Mouse (Mus musculus): ENCODE data around the gene Itpkc. TPM values are rescaled to one million over a fixed set of nuclear protein-coding genes. Genes with fewer than 3 reads are reported as not detected.

The Itpkc gene
- polyA plus RNA-seq (2011; ENCODE audit: insufficient read length, low read depth, missing spikeins) = 8.3 and 8.7 TPM in 2 replicates

GRCm38 (mm10) chr7:27228281-27228821 is at the start of gene Itpkc:
Gene Itpkc (minus strand): TSS chr7:27228661.
- Histone ChIP-seq H3K4me1 (ENCODE audit: control insufficient read depth, insufficient read depth, low read length) (peaks cover 18% of the 10 kb centered on the region), H3K27ac (ENCODE audit: insufficient read depth, low read length) (peak within 1 kb of the TSS; percentile 84), H3K4me3 (ENCODE audit: insufficient read depth, low read length) (peak within 1 kb of the TSS; percentile 64)
- TF ChIP-seq CTCF (IDR thresholded peaks at IDR 0.05; ENCODE audit: borderline replicate concordance, insufficient read depth, low read length) (no peak), POLR2A (IDR thresholded peaks at IDR 0.05; ENCODE audit: low read depth, low read length) (peak; percentile 98)

DNA sequence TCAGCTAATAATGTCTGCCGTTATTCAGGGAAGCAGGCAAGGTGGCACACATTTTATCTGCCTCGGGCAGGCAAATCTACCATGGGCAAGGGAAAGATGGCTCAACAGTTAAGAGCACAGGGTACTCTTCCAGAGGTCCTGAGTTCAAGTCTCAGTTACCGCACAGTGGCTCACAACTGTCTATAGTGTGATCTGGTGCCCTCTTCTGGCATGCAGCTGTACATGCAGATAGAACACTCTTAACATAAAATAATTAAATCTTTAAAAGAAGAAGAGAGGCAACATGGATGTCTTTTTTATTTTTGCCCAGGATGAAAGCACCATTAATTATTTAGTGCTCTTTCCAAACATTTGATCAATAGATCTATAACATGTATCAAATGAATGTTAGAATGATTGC is 48.7 kb upstream of the Itpkc start:
- no peaks in the 10 kb centered on the region for H3K4me1 ChIP-seq (ENCODE audit: control insufficient read depth, insufficient read depth, low read length)
- H3K27ac ChIP-seq (ENCODE audit: insufficient read depth, low read length) = no peak overlapping the region
- TF ChIP-seq CTCF (IDR thresholded peaks at IDR 0.05; ENCODE audit: borderline replicate concordance, insufficient read depth, low read length) (peak; percentile 35; the same call in 1 of the 2 replicates), POLR2A (IDR thresholded peaks at IDR 0.05; ENCODE audit: low read depth, low read length) (no peak)
- no peak overlapping the region for H3K4me3 ChIP-seq (ENCODE audit: insufficient read depth, low read length)

GRCm38 (mm10) chr7:27276021-27276420 is 47.6 kb upstream of the Itpkc start:
- no peak overlapping the region for H3K4me3 ChIP-seq (ENCODE audit: insufficient read depth, low read length)
- no peak overlapping the region for H3K27ac ChIP-seq (ENCODE audit: insufficient read depth, low read length)
- TF ChIP-seq CTCF (IDR thresholded peaks at IDR 0.05; ENCODE audit: borderline replicate concordance, insufficient read depth, low read length) (no peak), POLR2A (IDR thresholded peaks at IDR 0.05; ENCODE audit: low read depth, low read length) (no peak)
- H3K4me1 ChIP-seq (ENCODE audit: control insufficient read depth, insufficient read depth, low read length) = no peaks in the 10 kb centered on the region

DNA sequence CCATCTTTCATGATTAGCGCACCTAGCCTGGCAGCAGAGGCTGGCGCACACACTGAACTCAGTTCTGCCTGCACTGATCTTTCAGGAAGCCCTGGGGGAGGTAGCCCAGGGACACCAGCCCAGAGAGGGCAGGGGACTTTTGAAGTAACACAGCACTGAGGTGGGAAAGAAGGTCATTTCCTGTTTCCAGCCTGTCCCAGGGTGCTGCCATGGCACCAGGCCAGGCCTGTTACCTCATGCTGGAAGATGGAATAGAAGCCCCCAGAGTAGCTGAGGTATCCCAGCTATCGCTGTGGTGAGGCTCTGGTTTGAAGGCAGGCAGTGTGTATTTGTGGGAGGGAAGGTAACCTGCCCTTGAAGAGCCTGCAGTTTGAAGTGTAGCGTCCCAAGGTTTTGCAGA is 46.5 kb upstream of the Itpkc start:
- Histone ChIP-seq H3K27ac (ENCODE audit: insufficient read depth, low read length) (no peak overlapping the region), H3K4me1 (ENCODE audit: control insufficient read depth, insufficient read depth, low read length) (no peaks in the 10 kb centered on the region), H3K4me3 (ENCODE audit: insufficient read depth, low read length) (no peak overlapping the region)
- TF ChIP-seq CTCF (IDR thresholded peaks at IDR 0.05; ENCODE audit: borderline replicate concordance, insufficient read depth, low read length) (no peak), POLR2A (IDR thresholded peaks at IDR 0.05; ENCODE audit: low read depth, low read length) (no peak)

DNA sequence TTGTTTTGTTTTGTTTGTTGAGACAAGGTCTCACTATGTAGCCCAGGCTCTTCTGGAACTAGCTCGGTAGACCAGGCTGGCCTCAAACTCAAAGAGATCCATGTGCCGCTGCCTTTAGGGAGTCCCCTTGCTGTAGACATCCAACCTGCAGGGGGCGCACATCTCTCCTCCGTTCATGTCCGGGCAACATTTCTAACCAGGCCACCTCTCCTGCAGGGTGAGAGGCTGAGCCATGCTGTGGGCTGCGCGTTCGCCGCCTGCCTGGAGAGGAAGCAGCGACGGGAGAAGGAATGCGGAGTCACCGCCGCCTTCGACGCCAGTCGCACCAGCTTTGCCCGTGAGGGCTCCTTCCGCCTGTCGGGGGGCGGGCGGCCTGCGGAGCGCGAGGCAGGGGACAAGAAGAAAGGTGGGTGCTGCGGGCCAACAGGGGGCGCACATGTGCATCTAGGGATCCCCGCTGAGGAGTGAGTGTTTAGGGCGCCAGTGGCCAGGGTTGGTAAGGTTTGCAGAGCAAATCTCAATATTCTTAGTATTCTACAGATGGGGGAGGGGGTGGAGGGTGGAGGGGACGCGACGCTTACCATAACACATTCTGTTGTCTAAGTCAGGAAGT is 45.4 kb upstream of the Itpkc start:
- no peaks in the 10 kb centered on the region for H3K4me1 ChIP-seq (ENCODE audit: control insufficient read depth, insufficient read depth, low read length)
- TF ChIP-seq CTCF (IDR thresholded peaks at IDR 0.05; ENCODE audit: borderline replicate concordance, insufficient read depth, low read length) (peak; percentile 45; the same call in 1 of the 2 replicates), POLR2A (IDR thresholded peaks at IDR 0.05; ENCODE audit: low read depth, low read length) (no peak)
- H3K4me3 ChIP-seq (ENCODE audit: insufficient read depth, low read length) = no peak overlapping the region
- H3K27ac ChIP-seq (ENCODE audit: insufficient read depth, low read length) = no peak overlapping the region

DNA sequence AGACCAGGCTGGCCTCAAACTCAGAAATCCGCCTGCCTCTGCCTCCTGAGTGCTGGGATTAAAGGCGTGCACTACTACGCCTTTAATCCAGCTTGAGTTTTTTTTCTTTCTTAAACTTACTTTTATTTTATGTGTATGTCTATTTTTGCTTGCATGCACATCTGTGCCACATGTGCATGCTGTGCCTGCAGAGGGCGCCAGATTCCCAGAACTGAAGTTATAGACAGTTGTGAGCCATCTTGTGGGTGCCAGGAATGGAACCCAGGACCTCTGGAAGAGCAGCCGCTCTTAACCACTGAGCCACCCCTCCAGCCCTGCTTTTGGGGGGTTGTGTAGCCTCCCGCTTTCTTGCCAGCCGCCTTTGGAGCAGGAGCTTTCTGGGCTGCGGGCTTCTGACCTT is 43.0 kb upstream of the Itpkc start:
- TF ChIP-seq POLR2A (IDR thresholded peaks at IDR 0.05; ENCODE audit: low read depth, low read length) (no peak), CTCF (IDR thresholded peaks at IDR 0.05; ENCODE audit: borderline replicate concordance, insufficient read depth, low read length) (no peak; the same call in 1 of the 2 replicates)
- no peak overlapping the region for H3K4me3 ChIP-seq (ENCODE audit: insufficient read depth, low read length)
- H3K27ac ChIP-seq (ENCODE audit: insufficient read depth, low read length) = no peak overlapping the region
- no peaks in the 10 kb centered on the region for H3K4me1 ChIP-seq (ENCODE audit: control insufficient read depth, insufficient read depth, low read length)

- TF ChIP-seq CTCF (IDR thresholded peaks at IDR 0.05; ENCODE audit: borderline replicate concordance, insufficient read depth, low read length) (no peak), POLR2A (IDR thresholded peaks at IDR 0.05; ENCODE audit: low read depth, low read length) (no peak)
- H3K4me1 ChIP-seq (ENCODE audit: control insufficient read depth, insufficient read depth, low read length) = peaks cover 3% of the 10 kb centered on the region; the same call in 1 of the 2 replicates
- H3K4me3 ChIP-seq (ENCODE audit: insufficient read depth, low read length) = no peak overlapping the region
- no peak overlapping the region for H3K27ac ChIP-seq (ENCODE audit: insufficient read depth, low read length)
These were observed 38.2 kb upstream of the Itpkc start for GRCm38 (mm10) chr7:27266515-27267128.

DNA sequence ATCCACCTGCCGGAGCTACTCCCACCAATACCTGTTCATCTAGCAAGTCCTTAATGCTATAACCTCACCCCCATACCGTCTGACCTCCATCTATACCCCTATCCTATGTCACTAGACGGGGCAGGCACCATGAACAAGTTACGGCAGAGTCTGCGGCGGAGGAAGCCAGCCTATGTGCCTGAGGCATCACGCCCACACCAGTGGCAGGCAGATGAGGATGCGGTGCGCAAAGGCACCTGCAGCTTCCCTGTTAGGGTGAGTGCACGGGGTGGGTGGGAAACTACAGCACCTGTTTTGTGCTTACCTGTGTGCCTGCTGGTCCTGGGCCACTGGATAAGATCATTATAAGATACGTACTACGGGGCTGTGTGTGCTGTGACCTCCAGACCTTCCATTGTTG is 36.3 kb upstream of the Itpkc start:
- Histone ChIP-seq H3K27ac (ENCODE audit: insufficient read depth, low read length) (no peak overlapping the region), H3K4me1 (ENCODE audit: control insufficient read depth, insufficient read depth, low read length) (peaks cover 5% of the 10 kb centered on the region; the same call in 1 of the 2 replicates), H3K4me3 (ENCODE audit: insufficient read depth, low read length) (no peak overlapping the region)
- TF ChIP-seq CTCF (IDR thresholded peaks at IDR 0.05; ENCODE audit: borderline replicate concordance, insufficient read depth, low read length) (no peak), POLR2A (IDR thresholded peaks at IDR 0.05; ENCODE audit: low read depth, low read length) (no peak; the same call in 1 of the 2 replicates)

DNA sequence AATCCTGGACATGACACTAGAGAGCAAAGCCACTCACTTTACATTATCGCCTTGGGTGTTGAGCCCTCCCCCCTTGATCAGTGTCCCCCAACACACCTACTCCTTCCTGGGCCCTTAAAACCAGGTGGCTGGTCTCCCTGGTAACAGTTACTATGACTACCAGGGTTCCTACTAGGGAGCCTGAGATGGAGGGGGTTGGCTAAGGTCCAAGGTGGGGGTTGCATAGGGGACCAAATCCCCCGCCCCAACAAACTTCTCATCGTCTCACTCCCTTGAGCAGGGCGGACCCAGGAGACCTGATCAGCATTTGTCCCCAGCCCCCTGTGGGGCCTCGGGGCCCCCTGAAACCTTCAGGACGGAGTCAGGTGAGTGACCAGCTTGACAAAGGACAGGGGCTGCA is 33.4 kb upstream of the Itpkc start:
- Histone ChIP-seq H3K4me1 (ENCODE audit: control insufficient read depth, insufficient read depth, low read length) (peaks cover 5% of the 10 kb centered on the region), H3K27ac (ENCODE audit: insufficient read depth, low read length) (no peak overlapping the region), H3K4me3 (ENCODE audit: insufficient read depth, low read length) (no peak overlapping the region)
- no peak for TF ChIP-seq CTCF (IDR thresholded peaks at IDR 0.05; ENCODE audit: borderline replicate concordance, insufficient read depth, low read length)
- TF ChIP-seq POLR2A (IDR thresholded peaks at IDR 0.05; ENCODE audit: low read depth, low read length) = no peak

DNA sequence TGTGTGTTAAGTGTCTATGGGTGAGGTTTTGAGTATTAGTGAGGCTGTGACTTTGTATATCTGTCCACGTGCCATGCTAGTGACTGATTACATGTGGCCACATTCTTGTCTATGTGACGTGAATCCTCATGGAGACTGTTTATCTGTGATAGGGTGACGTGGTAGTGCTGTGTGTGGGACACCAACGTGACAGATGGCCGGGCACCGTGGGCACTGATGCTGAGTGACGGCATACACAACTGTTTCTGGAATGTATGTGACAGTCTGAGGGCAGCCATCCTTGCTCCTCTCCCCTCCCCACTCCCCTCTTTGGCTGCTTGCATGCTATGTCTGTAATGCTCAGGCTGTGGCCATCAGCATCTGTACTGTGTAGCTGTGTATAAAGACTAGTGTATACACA is 32.4 kb upstream of the Itpkc start:
- H3K4me1 ChIP-seq (ENCODE audit: control insufficient read depth, insufficient read depth, low read length) = peaks cover 2% of the 10 kb centered on the region
- TF ChIP-seq POLR2A (IDR thresholded peaks at IDR 0.05; ENCODE audit: low read depth, low read length) (no peak), CTCF (IDR thresholded peaks at IDR 0.05; ENCODE audit: borderline replicate concordance, insufficient read depth, low read length) (no peak)

More for the DNA sequence above, 32.4 kb upstream of the Itpkc start:
- H3K4me3 ChIP-seq (ENCODE audit: insufficient read depth, low read length) = no peak overlapping the region
- H3K27ac ChIP-seq (ENCODE audit: insufficient read depth, low read length) = no peak overlapping the region

Measured in embryonic fibroblast, embryonic 13.5 days (primary cell).